Mouse (Mus musculus) lung, postnatal 14 days (tissue): Measurements from ENCODE around the gene Pms1.

Experiments
- DNase-seq: peaks from one replicate; pipeline ENCODE4 v3.0.0; 2021

Gene Pms1

DNA sequence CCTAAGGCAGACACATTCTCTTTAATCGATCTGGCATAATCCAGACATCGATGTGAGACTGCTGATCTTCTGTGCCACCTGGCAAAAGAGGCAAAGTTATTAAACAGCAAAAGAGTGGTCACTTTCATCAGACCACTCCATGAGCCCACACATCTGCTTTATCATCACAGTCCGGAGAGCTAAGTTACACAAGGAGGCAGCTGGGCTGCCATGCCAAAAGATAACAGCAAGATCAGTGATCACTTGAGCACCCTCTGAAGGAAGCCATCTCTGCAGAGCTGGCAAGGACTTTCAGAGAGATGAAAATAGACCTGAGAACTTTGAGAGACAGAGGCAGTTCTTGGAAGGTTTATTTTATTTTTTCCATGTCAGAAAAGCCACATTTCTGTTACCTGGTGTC is 102.3 kb downstream of the Pms1 start:
- DNase-seq, result no peak

DNA sequence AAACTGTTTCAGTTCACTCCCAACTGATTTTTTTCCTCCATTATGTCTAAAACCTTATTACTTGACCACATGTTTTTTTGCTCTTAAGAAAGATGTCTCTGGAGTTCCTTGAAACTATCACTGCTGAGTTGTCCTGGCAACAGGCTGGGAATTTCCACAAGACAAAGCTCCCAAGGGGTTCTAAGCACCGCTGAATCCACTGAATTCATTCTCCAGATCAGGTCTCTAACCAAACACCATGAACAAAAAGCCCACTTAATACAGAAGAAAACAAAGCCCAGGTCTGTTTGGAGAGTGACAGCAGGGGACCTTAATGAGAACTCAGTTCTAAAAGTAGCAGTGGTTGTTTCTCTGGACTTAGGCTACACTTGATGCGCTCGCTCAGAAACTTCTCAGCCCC is 105.6 kb downstream of the Pms1 start:
- no peak for DNase-seq

DNA sequence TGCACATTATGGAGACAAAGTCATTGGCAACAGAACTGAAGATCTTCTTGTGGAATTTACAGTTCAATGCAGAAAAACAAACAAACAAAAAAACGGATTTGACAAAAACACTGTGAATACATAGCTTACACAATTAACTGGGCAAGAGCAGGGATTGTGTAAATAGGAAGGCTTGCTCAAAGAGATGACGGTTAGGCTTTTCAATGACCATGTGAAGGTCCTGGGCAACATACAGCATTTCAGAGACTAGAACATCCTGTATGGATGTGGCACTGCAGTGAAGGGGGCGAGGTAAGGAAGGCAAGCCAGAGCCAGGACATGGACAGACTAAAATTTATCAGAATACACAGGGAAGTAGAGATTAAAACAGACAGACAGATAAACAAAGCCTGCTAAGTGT is 107.2 kb downstream of the Pms1 start:
- no peak for DNase-seq

DNA sequence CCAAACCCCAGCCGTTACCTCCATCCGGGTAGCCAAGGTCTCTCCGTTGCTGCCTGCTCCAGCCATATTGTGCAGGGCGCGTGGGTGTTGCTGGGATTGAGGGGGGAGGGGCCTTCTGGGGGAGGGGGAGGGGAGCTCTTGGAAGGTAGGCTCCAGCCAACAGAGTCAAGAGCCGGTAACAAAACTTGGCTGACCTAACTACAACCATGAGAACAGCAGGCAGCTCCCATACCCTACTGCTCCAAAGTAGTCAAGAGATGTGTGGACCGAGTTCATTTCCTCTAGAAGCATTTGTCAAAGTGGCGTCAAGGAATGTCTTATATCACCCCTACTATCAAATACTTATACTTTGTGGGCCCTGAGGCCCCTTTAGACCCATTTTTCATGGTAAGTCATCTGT is 109.3 kb downstream of the Pms1 start, which contains the start of gene 1700019A02Rik:
TSS of gene 1700019A02Rik (minus strand) at position 101 of the 400 bp plus-strand sequence.
- no peak for DNase-seq

DNA sequence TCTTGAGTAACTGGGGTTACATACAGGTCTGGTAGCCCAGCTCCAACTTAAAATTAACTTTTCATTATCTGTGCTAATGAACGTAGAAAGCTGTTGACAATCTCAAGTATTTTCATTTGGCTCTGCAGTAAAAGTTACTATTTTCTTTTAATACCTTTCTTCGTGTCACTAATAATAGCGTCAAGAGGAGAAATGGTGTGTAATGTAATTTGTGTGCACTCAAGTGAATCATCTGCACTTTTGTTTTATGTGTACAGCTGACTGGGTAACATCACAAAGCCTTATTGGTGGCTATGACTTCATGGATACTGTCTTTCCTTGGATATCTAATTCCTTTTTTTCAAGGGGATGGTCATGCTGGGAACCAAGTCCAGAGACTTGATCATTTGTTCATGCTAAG is 110.5 kb downstream of the Pms1 start:
- no peak for DNase-seq

DNA sequence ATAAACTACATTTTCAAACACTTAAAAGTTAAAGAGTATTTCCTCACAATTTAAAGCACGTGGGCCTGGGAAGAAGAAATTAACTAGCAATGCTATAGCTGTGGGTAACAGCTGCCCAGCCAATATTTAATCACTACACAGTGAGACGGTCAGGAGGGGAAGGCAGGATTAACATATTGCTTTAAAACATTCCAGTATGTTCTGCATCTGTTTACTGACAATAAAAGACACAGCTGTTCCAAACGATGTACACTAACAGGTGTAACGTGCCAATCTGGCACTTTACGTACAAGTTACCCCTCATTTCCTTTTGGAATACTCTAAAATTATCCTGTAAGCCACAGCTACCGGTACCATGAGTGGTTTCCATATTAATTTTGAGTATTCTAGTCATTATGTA is 139.1 kb downstream of the Pms1 start:
- no peak for DNase-seq
